Mouse (Mus musculus): Measurements from ENCODE around the gene Grwd1. TPM values are rescaled to one million over a fixed set of nuclear protein-coding genes. Genes with fewer than 3 reads are reported as not detected.
A peak's percentile ranks its signal among the peaks of the same experiment; 100 is the strongest.
"Not testable (repeated sequence)": the region's sequence is repeated elsewhere in the genome, so short reads cannot be mapped to it uniquely, and the experiment has no call there.

Gene Grwd1
- 12.3 and 12.9 TPM in 2 replicates for polyA plus RNA-seq (2012; rRNA removed)

GRCm38 (mm10) chr7:45830427-45831127 lies at the start of gene Grwd1:
Gene Grwd1, minus strand, starts transcription at chr7:45830944.
- Histone ChIP-seq H3K27ac (ENCODE audit: insufficient read depth, low read depth, low read length) (peak within 1 kb of the TSS; percentile 99), H3K4me1 (ENCODE audit: control insufficient read depth, insufficient read depth, low read length) (peaks cover 5% of the 10 kb centered on the region; the same call in 1 of the 2 replicates), H3K4me3 (ENCODE audit: insufficient read depth, low read depth, low read length) (peak within 1 kb of the TSS; percentile 100), H3K36me3 (ENCODE audit: control insufficient read depth, insufficient read depth, low read length) (no peaks in the 10 kb centered on the region), H3K27me3 (replicated peaks; ENCODE audit: control insufficient read depth, insufficient read depth, low read length) (peaks cover 4% of the 10 kb centered on the region)
- TF ChIP-seq CTCF (conservative IDR thresholded peaks at IDR 0.05; ENCODE audit: insufficient read depth, insufficient read length, low read depth, low read length) (no peak), POLR2A (IDR thresholded peaks at IDR 0.05; ENCODE audit: low read depth, low read length) (no peak)
- WGBS, result under 1% methylated on average over 35 of the region's 35 CpGs
- peak; percentile 93 for DNase-seq

- Histone ChIP-seq H3K27me3 (replicated peaks; ENCODE audit: control insufficient read depth, insufficient read depth, low read length) (no peaks in the 10 kb centered on the region), H3K36me3 (ENCODE audit: control insufficient read depth, insufficient read depth, low read length) (peaks cover 4% of the 10 kb centered on the region), H3K4me1 (ENCODE audit: control insufficient read depth, insufficient read depth, low read length) (no peaks in the 10 kb centered on the region), H3K4me3 (ENCODE audit: insufficient read depth, low read depth, low read length) (no peak overlapping the region), H3K27ac (ENCODE audit: insufficient read depth, low read depth, low read length) (no peak overlapping the region)
- TF ChIP-seq CTCF (conservative IDR thresholded peaks at IDR 0.05; ENCODE audit: insufficient read depth, insufficient read length, low read depth, low read length), result no peak
- TF ChIP-seq POLR2A (IDR thresholded peaks at IDR 0.05; ENCODE audit: low read depth, low read length), result no peak
- DNase-seq, result no peak
- over 99% methylated on average over 4 of the region's 4 CpGs for WGBS
Measured at GRCm38 (mm10) chr7:45880531-45880930, 49.8 kb upstream of the Grwd1 start.

GRCm38 (mm10) chr7:45878278-45878677 lies 47.5 kb upstream of the Grwd1 start, which contains the start of gene Grin2d:
Gene Grin2d, minus strand, starts transcription at chr7:45878378.
- not testable (repeated sequence) for H3K27me3 ChIP-seq (replicated peaks; ENCODE audit: control insufficient read depth, insufficient read depth, low read length); H3K4me1 ChIP-seq (ENCODE audit: control insufficient read depth, insufficient read depth, low read length); H3K27ac ChIP-seq (ENCODE audit: insufficient read depth, low read depth, low read length); H3K4me3 ChIP-seq (ENCODE audit: insufficient read depth, low read depth, low read length); DNase-seq; H3K36me3 ChIP-seq (ENCODE audit: control insufficient read depth, insufficient read depth, low read length)
- WGBS, result 89% methylated on average over 1 of the region's 1 CpGs

GRCm38 (mm10) chr7:45876895-45877294 lies 46.2 kb upstream of the Grwd1 start:
- Histone ChIP-seq H3K27me3 (replicated peaks; ENCODE audit: control insufficient read depth, insufficient read depth, low read length) (no peaks in the 10 kb centered on the region), H3K27ac (ENCODE audit: insufficient read depth, low read depth, low read length) (no peak overlapping the region), H3K4me1 (ENCODE audit: control insufficient read depth, insufficient read depth, low read length) (peaks cover 6% of the 10 kb centered on the region; the same call in 1 of the 2 replicates), H3K4me3 (ENCODE audit: insufficient read depth, low read depth, low read length) (no peak overlapping the region), H3K36me3 (ENCODE audit: control insufficient read depth, insufficient read depth, low read length) (peaks cover 4% of the 10 kb centered on the region)
- 92% methylated on average over 7 of the region's 7 CpGs for WGBS
- TF ChIP-seq CTCF (conservative IDR thresholded peaks at IDR 0.05; ENCODE audit: insufficient read depth, insufficient read length, low read depth, low read length), result no peak
- no peak for TF ChIP-seq POLR2A (IDR thresholded peaks at IDR 0.05; ENCODE audit: low read depth, low read length)
- DNase-seq, result no peak

- peak overlapping the region; percentile 94 for H3K27ac ChIP-seq (ENCODE audit: insufficient read depth, low read depth, low read length)
- DNase-seq, result peak; percentile 79
- no peaks in the 10 kb centered on the region for H3K27me3 ChIP-seq (replicated peaks; ENCODE audit: control insufficient read depth, insufficient read depth, low read length)
- H3K4me3 ChIP-seq (ENCODE audit: insufficient read depth, low read depth, low read length), result peak overlapping the region; percentile 94
- H3K4me1 ChIP-seq (ENCODE audit: control insufficient read depth, insufficient read depth, low read length), result peaks cover 6% of the 10 kb centered on the region; the same call in 1 of the 2 replicates
- no peak for TF ChIP-seq POLR2A (IDR thresholded peaks at IDR 0.05; ENCODE audit: low read depth, low read length)
- WGBS, result 1% methylated on average over 28 of the region's 28 CpGs
- peaks cover 3% of the 10 kb centered on the region for H3K36me3 ChIP-seq (ENCODE audit: control insufficient read depth, insufficient read depth, low read length)
Measured at GRCm38 (mm10) chr7:45873061-45873947, 42.6 kb upstream of the Grwd1 start.

- Histone ChIP-seq H3K27ac (ENCODE audit: insufficient read depth, low read depth, low read length) (peak within 1 kb of the TSS; percentile 94), H3K4me1 (ENCODE audit: control insufficient read depth, insufficient read depth, low read length) (peaks cover 6% of the 10 kb centered on the region; the same call in 1 of the 2 replicates), H3K27me3 (replicated peaks; ENCODE audit: control insufficient read depth, insufficient read depth, low read length) (no peaks in the 10 kb centered on the region), H3K4me3 (ENCODE audit: insufficient read depth, low read depth, low read length) (peak within 1 kb of the TSS; percentile 94), H3K36me3 (ENCODE audit: control insufficient read depth, insufficient read depth, low read length) (peaks cover 3% of the 10 kb centered on the region)
- TF ChIP-seq POLR2A (IDR thresholded peaks at IDR 0.05; ENCODE audit: low read depth, low read length) (peak; percentile 60), CTCF (conservative IDR thresholded peaks at IDR 0.05; ENCODE audit: insufficient read depth, insufficient read length, low read depth, low read length) (peak; percentile 94)
- under 1% methylated on average over 18 of the region's 18 CpGs for WGBS
- DNase-seq, result peak; percentile 92
Measured at GRCm38 (mm10) chr7:45872624-45873023, 41.9 kb upstream of the Grwd1 start, which contains the start of gene Kdelr1. Gene Kdelr1, plus strand, starts transcription at chr7:45872772.

Measured in kidney, adult 2 months (tissue).